Mouse (Mus musculus): Measurements from ENCODE around the gene Gm45140. TPM values are rescaled to one million over a fixed set of nuclear protein-coding genes. Genes with fewer than 3 reads are reported as not detected.

Gene Gm45140
- total and polyA plus RNA-seq, 3 experiments, result 9.9 to 26.2 TPM; not detected in 1

DNA sequence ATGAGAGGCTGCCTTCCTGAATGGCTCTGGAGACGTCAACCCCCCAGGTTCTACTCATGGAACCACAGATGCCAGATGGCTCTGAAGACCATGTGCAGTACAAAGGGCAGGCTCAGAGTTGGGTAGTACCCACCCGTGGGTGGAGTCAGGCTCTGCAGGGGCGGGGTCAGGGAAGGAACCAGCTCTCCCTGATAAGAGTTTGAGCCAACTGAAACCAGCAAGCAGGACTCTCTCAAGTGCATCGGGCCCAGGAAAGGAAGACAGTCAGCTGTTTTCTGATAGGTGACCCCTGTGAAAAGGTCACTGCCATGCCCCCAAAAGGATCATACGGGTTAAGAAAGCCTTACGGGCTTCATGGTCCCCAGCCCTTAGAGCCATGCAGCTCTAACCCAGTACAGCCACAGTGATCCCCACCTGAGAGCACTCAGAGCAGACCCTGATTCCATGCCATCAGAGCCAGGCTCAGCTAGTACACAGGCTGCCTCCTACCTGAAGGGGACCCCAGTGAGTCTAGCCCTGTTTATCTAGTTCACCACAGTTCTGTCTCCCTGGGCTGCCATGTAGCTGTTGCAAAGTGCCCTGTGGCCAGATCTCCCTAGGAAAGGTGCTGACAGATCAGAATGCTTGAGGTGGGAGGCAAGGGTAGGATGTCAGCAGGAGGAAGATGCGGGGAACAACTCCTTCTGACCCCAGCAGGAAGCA lies 44.7 kb downstream of the Gm45140 start:
- H3K9ac ChIP-seq (ENCODE audit: control insufficient read depth, low read depth, low read length, poor library complexity, severe bottlenecking), result peak overlapping the region; percentile 37
- DNase-seq (ENCODE audit: low read depth, low spot score), result peak; percentile 87
- H3K4me3 ChIP-seq (ENCODE audit: control insufficient read depth in 1 of 2, insufficient read depth in 1 of 2, low read depth in 2 of 2, low read length in 2 of 2), result peak overlapping the region in 1 of 2 experiments; percentile 13; a peak in 1 of 4 replicates
- no peaks in the 10 kb centered on the region for H3K27me3 ChIP-seq (ENCODE audit: control insufficient read depth in 1 of 2, insufficient read depth in 2 of 2, low read length in 2 of 2)
- no peaks in the 10 kb centered on the region for H3K79me2 ChIP-seq (ENCODE audit: control insufficient read depth, insufficient read depth, low read length, poor library complexity)
- peaks cover 28 to 40% of the 10 kb centered on the region in 2 experiments for H3K4me1 ChIP-seq (ENCODE audit: control insufficient read depth in 1 of 2, insufficient read depth in 2 of 2, low read length in 2 of 2)
- peaks cover 0 to 25% of the 10 kb centered on the region in 2 experiments; a peak in 2 of 4 replicates for H3K36me3 ChIP-seq (ENCODE audit: control insufficient read depth in 1 of 2, insufficient read depth in 2 of 2, low read length in 2 of 2)
- no peaks in the 10 kb centered on the region for H3K9me3 ChIP-seq (replicated peaks; ENCODE audit: insufficient read depth, low read length)
- peak overlapping the region; percentile 63 for H3K27ac ChIP-seq (ENCODE audit: control insufficient read depth, low read depth, low read length)
- no peak for TF ChIP-seq NRF1 (IDR thresholded peaks at IDR 0.05; ENCODE audit: insufficient read depth, low read depth, low read length, poor library complexity, severe bottlenecking)
- no peak for TF ChIP-seq CHD1 (IDR thresholded peaks at IDR 0.05; ENCODE audit: low read depth, low read length)
- no peak for TF ChIP-seq UBTF (IDR thresholded peaks at IDR 0.05; ENCODE audit: borderline replicate concordance, insufficient read depth, low read depth, low read length)
- no peak for TF ChIP-seq E2F4 (IDR thresholded peaks at IDR 0.05; ENCODE audit: borderline replicate concordance, low read depth, low read length)
- 0 out of 2 replicates have a peak, but pooled peaks have one; percentile 19 for TF ChIP-seq MAZ (IDR thresholded peaks at IDR 0.05; ENCODE audit: low read depth, low read length)
- no peak for TF ChIP-seq USF1 (IDR thresholded peaks at IDR 0.05; ENCODE audit: low read depth, low read length)
- peak in 1 of 3 experiments; percentile 4; a peak in 1 of 6 replicates for TF ChIP-seq CTCF (IDR thresholded peaks at IDR 0.05 in 2 of 3, conservative IDR thresholded peaks at IDR 0.05 in 1 of 3; ENCODE audit: control insufficient read depth in 1 of 3, insufficient read depth in 1 of 3, low read depth in 2 of 3, low read length in 3 of 3, poor library complexity in 1 of 3, severe bottlenecking in 1 of 3)
- no peak for TF ChIP-seq JUND (IDR thresholded peaks at IDR 0.05; ENCODE audit: low read depth, low read length)
- no peak for TF ChIP-seq ELF1 (IDR thresholded peaks at IDR 0.05; ENCODE audit: low read depth, low read length)
- TF ChIP-seq BHLHE40 (IDR thresholded peaks at IDR 0.05; ENCODE audit: borderline replicate concordance, low read depth, low read length), result no peak
- no peak for TF ChIP-seq TBP (IDR thresholded peaks at IDR 0.05; ENCODE audit: low read depth, low read length)
- peak; percentile 65 for TF ChIP-seq MYC (IDR thresholded peaks at IDR 0.05; ENCODE audit: low read depth, low read length)
- TF ChIP-seq NELFE (IDR thresholded peaks at IDR 0.05; ENCODE audit: low read depth, low read length), result peak; percentile 42
- peak in 1 of 2 experiments; percentile 53; a peak in 1 of 4 replicates for TF ChIP-seq POLR2A (IDR thresholded peaks at IDR 0.05; ENCODE audit: control insufficient read depth in 1 of 2, insufficient read depth in 1 of 2, low read depth in 1 of 2, low read length in 2 of 2, poor library complexity in 1 of 2)
- no peak for TF ChIP-seq SMC3 (IDR thresholded peaks at IDR 0.05; ENCODE audit: low read depth, low read length)
- TF ChIP-seq MAX (IDR thresholded peaks at IDR 0.05; ENCODE audit: low read length), result peak; percentile 46; the same call in 1 of the 2 replicates
- no peak for TF ChIP-seq ZNF384 (IDR thresholded peaks at IDR 0.05; ENCODE audit: low read depth, low read length)
- TF ChIP-seq RCOR1 (IDR thresholded peaks at IDR 0.05; ENCODE audit: low read depth, low read length), result 0 out of 2 replicates have a peak, but pooled peaks have one; percentile 11
- TF ChIP-seq SIN3A (IDR thresholded peaks at IDR 0.05; ENCODE audit: low read length), result peak; percentile 79
- TF ChIP-seq CHD2 (IDR thresholded peaks at IDR 0.05; ENCODE audit: low read length), result no peak
- no peak for TF ChIP-seq POLR2AphosphoS5 (IDR thresholded peaks at IDR 0.05; ENCODE audit: borderline replicate concordance, low read depth, low read length)
- TF ChIP-seq ZKSCAN1 (IDR thresholded peaks at IDR 0.05; ENCODE audit: low read depth, low read length), result no peak
- peak; percentile 83 for TF ChIP-seq ETS1 (IDR thresholded peaks at IDR 0.05; ENCODE audit: low read depth, low read length)
- TF ChIP-seq MEF2A (IDR thresholded peaks at IDR 0.05; ENCODE audit: extremely low read depth, insufficient replicate concordance, low read depth, low read length, poor library complexity, severe bottlenecking), result no peak
- TF ChIP-seq HCFC1 (IDR thresholded peaks at IDR 0.05; ENCODE audit: low read depth, low read length), result no peak
- TF ChIP-seq KAT2A (conservative IDR thresholded peaks at IDR 0.05; ENCODE audit: low read depth, low read length), result no peak
- TF ChIP-seq EP300 (IDR thresholded peaks at IDR 0.05; ENCODE audit: low read depth in 1 of 2, low read length in 2 of 2), result peak; percentile 38 to 68; a peak in 3 of 4 replicates
- TF ChIP-seq MAFK (IDR thresholded peaks at IDR 0.05; ENCODE audit: borderline replicate concordance, low read depth, low read length), result no peak
- peak; percentile 47; the same call in 1 of the 2 replicates for TF ChIP-seq GATA1 (IDR thresholded peaks at IDR 0.05; ENCODE audit: low read depth, low read length)
- no peak; the same call in 1 of the 2 replicates for TF ChIP-seq MYB (IDR thresholded peaks at IDR 0.05; ENCODE audit: low read depth, low read length)
- TF ChIP-seq ZC3H11A (IDR thresholded peaks at IDR 0.05; ENCODE audit: low read depth, low read length), result no peak
- no peak; the same call in 1 of the 2 replicates for TF ChIP-seq RAD21 (IDR thresholded peaks at IDR 0.05; ENCODE audit: low read depth, low read length)
- TF ChIP-seq MXI1 (IDR thresholded peaks at IDR 0.05; ENCODE audit: low read depth, low read length), result peak; percentile 51; the same call in 1 of the 2 replicates
- TF ChIP-seq TAL1 (IDR thresholded peaks at IDR 0.05; ENCODE audit: low read length), result peak; percentile 17; the same call in 1 of the 2 replicates
- TF ChIP-seq GABPA (IDR thresholded peaks at IDR 0.05; ENCODE audit: low read depth, low read length), result no peak
- 0 out of 2 replicates have a peak, but pooled peaks have one; percentile 53 for TF ChIP-seq ZMIZ1 (IDR thresholded peaks at IDR 0.05; ENCODE audit: low read depth, low read length)
